ENCODE assay signal across 1 mouse cellular context in the genomic region with DNA sequence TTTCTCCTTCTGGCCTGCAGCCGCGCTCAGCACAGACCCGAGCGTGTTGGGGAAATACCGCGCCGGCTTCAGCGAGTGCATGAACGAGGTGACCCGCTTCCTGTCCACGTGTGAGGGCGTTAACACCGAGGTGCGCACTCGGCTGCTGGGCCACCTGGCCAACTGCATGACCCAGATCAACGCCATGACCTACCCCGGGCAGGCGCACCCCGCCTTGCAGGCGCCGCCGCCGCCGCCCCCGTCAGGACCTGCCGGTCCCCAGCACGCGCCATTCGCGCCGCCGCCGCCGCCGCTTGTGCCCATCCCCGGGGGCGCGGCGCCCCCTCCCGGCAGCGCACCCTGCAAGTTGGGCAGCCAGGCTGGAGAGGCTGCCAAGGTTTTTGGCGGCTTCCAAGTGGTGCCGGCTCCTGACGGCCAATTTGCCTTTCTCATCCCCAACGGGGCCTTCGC.
TF ChIP-seq lines count a peak whose summit lies in the region.

No protein-coding gene starts in this region.

TF ChIP-seq in CH12.LX, 34 proteins besides CTCF, POLR2A, EP300 and RAD21 (continued from another document):
- TF ChIP-seq JUN (IDR thresholded peaks at IDR 0.05; ENCODE audit: insufficient read depth, low read depth, low read length) (no peak), MAX (IDR thresholded peaks at IDR 0.05; ENCODE audit: low read length) (peak; percentile 94), NELFE (IDR thresholded peaks at IDR 0.05; ENCODE audit: low read depth, low read length) (peak; percentile 59; the same call in 1 of the 2 replicates), IRF4 (IDR thresholded peaks at IDR 0.05; ENCODE audit: low read depth, low read length) (peak; percentile 70; the same call in 1 of the 2 replicates), PAX5 (IDR thresholded peaks at IDR 0.05; ENCODE audit: low read length) (no peak), ZNF384 (IDR thresholded peaks at IDR 0.05; ENCODE audit: low read depth, low read length) (no peak), MYC (IDR thresholded peaks at IDR 0.05; ENCODE audit: low read depth, low read length) (peak; percentile 91)
